Mouse (Mus musculus): Measurements from ENCODE around the gene Fat3. TPM values are rescaled to one million over a fixed set of nuclear protein-coding genes. Genes with fewer than 3 reads are reported as not detected.

The Fat3 gene
- polyA plus RNA-seq, 1 experiment from 2014 or later: 11.7 TPM

DNA sequence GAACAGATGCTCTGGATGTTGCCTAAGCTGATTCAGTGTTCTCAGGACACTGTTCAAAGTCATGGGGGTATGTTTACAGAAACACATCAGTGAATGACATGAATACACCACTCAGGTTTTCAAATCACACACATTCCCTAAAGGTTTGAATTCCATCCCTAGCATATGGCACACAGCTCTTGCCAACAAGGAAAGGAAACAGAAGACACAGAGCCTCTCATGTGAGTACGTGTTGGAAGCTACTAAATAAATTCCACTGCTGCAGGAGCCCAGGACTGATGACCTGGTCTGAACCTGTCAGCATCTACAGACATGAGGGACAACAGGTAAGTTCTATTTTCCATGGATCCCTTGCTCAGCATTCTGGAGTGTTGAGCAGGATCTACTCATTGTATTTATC, 528.9 kb downstream of the Fat3 start:
- 58% methylated on average over 1 of the region's 1 CpGs for WGBS
- ATAC-seq (replicated peaks): no peak
- H3K4me2 ChIP-seq (replicated peaks): no peak overlapping the region
- 0 out of 2 replicates have a peak, but pooled peaks cover 5% of the 10 kb centered on the region for H3K36me3 ChIP-seq
- no peak overlapping the region for H3K27ac ChIP-seq (replicated peaks)
- H3K27me3 ChIP-seq: no peaks in the 10 kb centered on the region
- H3K9ac ChIP-seq (replicated peaks): no peak overlapping the region
- H3K4me3 ChIP-seq: no peak overlapping the region
- no peaks in the 10 kb centered on the region for H3K9me3 ChIP-seq
- H3K4me1 ChIP-seq: peaks cover 5% of the 10 kb centered on the region

DNA sequence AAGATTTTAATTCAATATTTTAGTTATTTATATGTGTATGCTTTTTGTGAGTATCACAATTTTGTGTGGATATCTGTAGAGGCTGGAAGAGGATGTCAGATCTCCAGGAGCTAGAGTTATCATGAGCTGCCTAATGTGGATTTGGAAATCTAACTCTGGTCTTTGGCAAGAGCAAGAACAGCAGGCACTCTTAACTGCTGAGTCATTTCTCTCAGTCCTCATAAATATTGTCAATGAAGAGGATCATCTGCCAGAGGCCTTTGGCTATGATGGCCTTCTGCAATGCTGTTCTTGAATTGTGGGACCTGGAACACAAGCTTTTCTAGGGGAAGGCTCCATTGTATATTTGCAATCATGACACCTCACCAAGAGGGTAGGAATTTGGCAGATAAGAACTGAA, 529.7 kb downstream of the Fat3 start:
- Histone ChIP-seq H3K4me2 (replicated peaks) (no peak overlapping the region), H3K4me3 (no peak overlapping the region), H3K9me3 (no peaks in the 10 kb centered on the region), H3K36me3 (0 out of 2 replicates have a peak, but pooled peaks cover 5% of the 10 kb centered on the region), H3K27me3 (no peaks in the 10 kb centered on the region), H3K9ac (replicated peaks) (no peak overlapping the region), H3K27ac (replicated peaks) (no peak overlapping the region), H3K4me1 (no peaks in the 10 kb centered on the region)
- no peak for ATAC-seq (replicated peaks)

DNA sequence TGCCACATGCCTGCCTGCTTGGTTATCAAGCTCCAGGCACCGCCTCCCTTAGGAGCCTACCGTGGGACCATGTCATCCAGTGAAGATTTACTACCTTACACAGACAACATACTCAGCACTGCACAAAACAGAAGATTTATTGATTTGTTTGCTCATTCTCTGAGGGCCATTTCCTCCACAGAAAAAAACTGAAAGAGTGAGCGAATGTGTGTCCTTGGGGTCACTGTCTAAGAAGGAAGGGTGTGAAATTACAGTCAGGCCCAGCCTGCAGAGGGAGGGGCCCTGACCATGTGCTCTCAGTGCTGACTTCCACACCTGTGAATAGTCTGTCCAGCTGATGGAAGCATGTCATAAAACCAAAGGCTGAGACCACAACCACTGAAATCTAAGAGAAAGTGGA, 536.9 kb downstream of the Fat3 start:
- no peaks in the 10 kb centered on the region for H3K27me3 ChIP-seq
- H3K9me3 ChIP-seq: no peaks in the 10 kb centered on the region
- 0 out of 2 replicates have a peak, but pooled peaks cover 5% of the 10 kb centered on the region for H3K36me3 ChIP-seq
- H3K27ac ChIP-seq (replicated peaks): no peak overlapping the region
- no peaks in the 10 kb centered on the region for H3K4me1 ChIP-seq
- no peak overlapping the region for H3K4me3 ChIP-seq
- WGBS: 93% methylated on average over 3 of the region's 3 CpGs
- H3K4me2 ChIP-seq (replicated peaks): no peak overlapping the region
- no peak overlapping the region for H3K9ac ChIP-seq (replicated peaks)
- no peak for ATAC-seq (replicated peaks)

DNA sequence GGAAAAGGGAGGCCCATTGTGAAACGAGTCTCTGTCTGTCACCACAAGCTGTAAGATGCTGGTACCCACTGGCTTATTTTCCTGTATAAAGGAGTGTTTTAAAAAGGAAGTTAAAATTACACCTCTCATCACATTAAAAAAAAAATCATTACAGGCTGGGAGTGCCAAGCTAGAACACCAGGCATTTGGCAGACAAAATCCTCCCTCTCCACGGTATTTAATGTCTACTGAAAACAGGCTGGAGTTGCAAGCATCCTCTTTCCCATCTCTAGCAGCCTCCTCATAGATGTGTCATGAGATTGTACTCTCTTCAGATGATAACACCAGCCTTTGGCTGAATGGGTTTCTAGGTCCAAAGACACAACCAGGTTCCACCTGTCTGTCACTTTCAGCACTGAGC, 538.2 kb downstream of the Fat3 start:
- WGBS: 75% methylated on average over 2 of the region's 2 CpGs
- H3K4me2 ChIP-seq (replicated peaks): no peak overlapping the region
- no peak overlapping the region for H3K27ac ChIP-seq (replicated peaks)
- no peaks in the 10 kb centered on the region for H3K4me1 ChIP-seq
- H3K4me3 ChIP-seq: no peak overlapping the region
- H3K27me3 ChIP-seq: no peaks in the 10 kb centered on the region
- 0 out of 2 replicates have a peak, but pooled peaks cover under 1% of the 10 kb centered on the region for H3K36me3 ChIP-seq
- H3K9me3 ChIP-seq: no peaks in the 10 kb centered on the region
- no peak for ATAC-seq (replicated peaks)
- no peak overlapping the region for H3K9ac ChIP-seq (replicated peaks)

DNA sequence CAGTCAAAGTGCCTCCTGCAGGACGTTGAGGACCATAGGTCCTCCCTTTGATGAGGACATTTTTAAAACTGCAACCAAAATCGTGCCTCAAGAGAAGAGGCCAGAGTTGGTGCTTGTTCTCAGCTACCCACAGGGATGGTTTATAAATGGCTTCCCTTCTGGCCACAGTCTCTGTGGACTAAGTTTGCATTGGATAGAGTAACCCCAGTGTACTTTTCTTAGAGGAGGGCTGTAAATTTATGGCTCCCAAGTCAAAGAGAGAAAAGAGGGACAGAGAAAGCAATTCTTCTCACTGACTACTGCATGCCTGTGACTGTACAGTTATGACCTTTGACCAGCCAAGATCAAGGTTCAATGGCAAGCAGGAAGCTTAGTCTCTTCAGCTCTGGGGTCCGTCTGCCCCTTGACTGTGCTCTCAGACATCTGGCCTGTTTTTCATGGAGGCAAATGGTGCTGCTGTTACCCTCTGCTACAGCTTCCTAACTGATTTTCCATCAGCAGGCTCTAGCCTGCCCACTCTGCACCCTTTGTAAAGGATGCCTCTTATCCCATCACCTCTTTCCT, 542.8 kb downstream of the Fat3 start:
- H3K4me3 ChIP-seq: no peak overlapping the region
- no peaks in the 10 kb centered on the region for H3K27me3 ChIP-seq
- no peak overlapping the region for H3K9ac ChIP-seq (replicated peaks)
- H3K9me3 ChIP-seq: no peaks in the 10 kb centered on the region
- peaks cover 8% of the 10 kb centered on the region for H3K4me1 ChIP-seq
- no peak overlapping the region for H3K27ac ChIP-seq (replicated peaks)
- ATAC-seq (replicated peaks): no peak
- WGBS: 76% methylated on average over 3 of the region's 3 CpGs
- no peak overlapping the region for H3K4me2 ChIP-seq (replicated peaks)
- no peaks in the 10 kb centered on the region for H3K36me3 ChIP-seq

DNA sequence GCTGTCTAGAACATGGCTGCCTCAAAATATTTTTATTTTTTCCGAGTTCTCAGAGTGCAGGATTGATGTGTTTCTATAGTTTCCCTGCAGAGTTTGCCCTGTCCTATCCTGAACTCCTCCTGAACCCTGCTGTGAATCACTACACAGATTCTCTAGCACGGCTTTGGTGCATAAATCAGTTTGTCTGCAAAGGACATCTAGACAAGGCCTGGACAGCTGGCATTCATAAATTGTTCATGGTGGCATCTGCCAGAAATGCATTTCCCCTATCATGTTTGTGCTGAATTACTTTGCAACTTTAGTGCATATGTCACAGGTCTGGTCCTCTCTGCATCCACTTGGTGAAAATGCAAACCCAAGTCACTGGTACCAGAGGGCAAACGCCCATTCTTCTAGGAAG, 543.3 kb downstream of the Fat3 start:
- Histone ChIP-seq H3K9ac (replicated peaks) (no peak overlapping the region), H3K4me2 (replicated peaks) (no peak overlapping the region), H3K27ac (replicated peaks) (no peak overlapping the region), H3K4me1 (peaks cover 8% of the 10 kb centered on the region), H3K4me3 (no peak overlapping the region), H3K27me3 (no peaks in the 10 kb centered on the region), H3K36me3 (no peaks in the 10 kb centered on the region), H3K9me3 (no peaks in the 10 kb centered on the region)
- ATAC-seq (replicated peaks): no peak
- WGBS: 69% methylated on average over 3 of the region's 3 CpGs

DNA sequence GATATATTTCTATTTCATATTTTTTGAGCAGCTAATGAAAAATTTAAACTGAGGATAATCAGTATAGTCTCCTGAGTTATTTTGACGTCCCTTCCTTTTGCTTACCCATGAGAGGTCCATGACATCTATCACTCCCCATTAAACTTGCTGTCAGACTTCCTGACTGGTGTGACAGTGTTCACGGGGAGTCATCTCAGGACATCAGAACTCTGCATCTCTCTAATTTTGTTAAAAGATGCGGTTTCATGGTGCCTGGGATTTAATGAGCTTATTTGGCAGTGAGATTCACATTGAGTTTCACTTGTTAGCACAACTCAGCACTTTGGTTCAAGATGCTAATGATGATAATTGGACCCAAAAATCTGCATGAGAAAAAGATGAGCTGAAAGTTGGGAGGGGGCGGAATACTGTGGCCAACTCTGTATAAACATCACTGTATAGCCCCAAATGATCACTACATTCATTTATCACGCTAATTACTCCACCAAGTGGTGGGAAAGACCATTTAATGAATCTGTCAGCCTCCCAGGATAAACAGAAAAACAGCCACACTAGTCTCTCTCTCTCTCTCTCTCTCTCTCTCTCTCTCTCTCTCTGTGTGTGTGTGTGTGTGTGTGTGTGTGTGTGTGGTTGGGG, 545.8 kb downstream of the Fat3 start:
- Histone ChIP-seq H3K4me1 (peaks cover 8% of the 10 kb centered on the region), H3K4me2 (replicated peaks) (no peak overlapping the region), H3K9me3 (no peaks in the 10 kb centered on the region), H3K27ac (replicated peaks) (no peak overlapping the region), H3K9ac (replicated peaks) (no peak overlapping the region), H3K36me3 (no peaks in the 10 kb centered on the region), H3K27me3 (no peaks in the 10 kb centered on the region), H3K4me3 (no peak overlapping the region)
- 29% methylated on average over 5 of the region's 5 CpGs for WGBS
- ATAC-seq (replicated peaks): peak; percentile 86

DNA sequence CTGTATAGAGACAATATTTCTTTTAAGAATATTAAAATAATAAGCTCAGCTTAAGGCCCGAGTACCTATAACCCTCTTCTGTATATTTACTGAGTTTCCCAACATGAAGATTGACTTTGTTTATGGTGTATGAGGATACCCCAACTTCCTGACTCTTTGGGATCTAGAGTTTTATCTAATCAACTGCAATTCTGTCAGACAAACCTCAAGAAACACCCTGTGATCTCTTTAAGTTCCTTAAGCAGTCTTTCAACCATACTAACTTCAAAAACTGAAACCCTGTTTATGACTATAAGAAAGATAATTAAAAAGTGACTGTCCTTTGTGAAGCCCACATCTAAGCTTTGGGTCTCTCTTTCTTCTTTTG, 546.8 kb downstream of the Fat3 start:
- WGBS: 68% methylated on average over 1 of the region's 1 CpGs
- Histone ChIP-seq H3K27ac (replicated peaks) (no peak overlapping the region), H3K36me3 (no peaks in the 10 kb centered on the region), H3K4me3 (no peak overlapping the region), H3K9ac (replicated peaks) (no peak overlapping the region), H3K4me1 (peaks cover 8% of the 10 kb centered on the region), H3K9me3 (no peaks in the 10 kb centered on the region), H3K27me3 (no peaks in the 10 kb centered on the region), H3K4me2 (replicated peaks) (no peak overlapping the region)
- ATAC-seq (replicated peaks): no peak

DNA sequence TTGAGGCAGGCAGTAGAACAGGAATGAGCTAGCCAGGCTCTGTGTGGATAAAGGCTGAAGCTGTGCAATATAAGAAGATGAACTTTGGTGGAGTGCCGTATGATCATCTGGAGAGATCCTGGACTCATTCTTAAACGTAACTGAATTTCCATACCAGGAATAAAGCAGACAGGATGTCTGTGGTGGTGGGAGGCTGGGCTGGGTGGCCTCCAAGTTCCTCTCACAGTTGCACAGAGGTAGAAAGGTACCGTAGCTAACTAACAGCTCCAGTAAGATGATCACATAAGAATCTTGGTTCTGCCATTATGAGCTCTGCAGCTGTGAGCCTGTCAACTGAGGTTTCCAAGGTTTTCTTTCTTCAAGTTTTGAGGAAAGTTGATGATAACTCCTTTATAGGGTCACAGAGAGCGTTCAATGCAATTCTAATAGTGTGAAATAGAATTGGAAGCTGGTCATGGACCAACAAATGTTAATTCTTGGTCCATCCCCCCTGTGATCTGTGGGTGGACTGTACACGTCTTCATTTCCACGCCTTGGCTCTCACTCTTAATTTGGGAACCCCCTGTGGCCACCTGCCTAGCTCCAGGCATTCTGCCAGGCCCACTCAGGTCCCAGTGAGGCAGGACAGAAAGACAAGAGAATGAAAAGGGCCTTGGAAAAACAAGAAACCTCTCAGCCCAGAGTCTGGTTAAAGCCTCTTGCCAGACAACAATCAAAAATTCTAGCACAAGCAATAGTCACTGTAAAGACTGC, 547.3 kb downstream of the Fat3 start:
- ATAC-seq (replicated peaks): no peak
- Histone ChIP-seq H3K36me3 (no peaks in the 10 kb centered on the region), H3K9ac (replicated peaks) (no peak overlapping the region), H3K4me3 (no peak overlapping the region), H3K4me1 (peaks cover 8% of the 10 kb centered on the region), H3K4me2 (replicated peaks) (no peak overlapping the region), H3K27ac (replicated peaks) (no peak overlapping the region), H3K27me3 (no peaks in the 10 kb centered on the region), H3K9me3 (no peaks in the 10 kb centered on the region)
- WGBS: 63% methylated on average over 6 of the region's 6 CpGs

DNA sequence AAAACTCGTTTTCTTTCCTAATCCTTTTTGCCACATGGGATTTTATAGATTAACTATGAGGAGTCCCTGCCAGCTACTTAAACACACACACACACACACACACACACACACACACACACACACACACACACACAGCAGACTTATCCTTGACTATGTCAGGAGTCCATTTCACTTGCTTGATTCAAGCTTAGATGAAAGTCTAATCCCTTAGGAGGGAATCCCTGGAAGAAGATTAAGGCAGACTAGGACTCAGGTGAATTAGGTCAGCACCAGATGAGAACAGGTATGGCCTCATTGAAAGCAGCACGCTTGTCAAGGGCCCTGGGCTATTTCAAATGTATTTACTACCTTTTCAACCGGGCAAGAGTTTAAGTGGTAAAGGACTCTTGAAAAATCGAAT, 553.0 kb downstream of the Fat3 start:
- 81% methylated on average over 4 of the region's 4 CpGs for WGBS
- Histone ChIP-seq H3K4me3 (no peak overlapping the region), H3K4me2 (replicated peaks) (no peak overlapping the region), H3K27me3 (no peaks in the 10 kb centered on the region), H3K4me1 (no peaks in the 10 kb centered on the region), H3K27ac (replicated peaks) (no peak overlapping the region), H3K9ac (replicated peaks) (no peak overlapping the region), H3K36me3 (no peaks in the 10 kb centered on the region), H3K9me3 (no peaks in the 10 kb centered on the region)
- no peak for ATAC-seq (replicated peaks)

DNA sequence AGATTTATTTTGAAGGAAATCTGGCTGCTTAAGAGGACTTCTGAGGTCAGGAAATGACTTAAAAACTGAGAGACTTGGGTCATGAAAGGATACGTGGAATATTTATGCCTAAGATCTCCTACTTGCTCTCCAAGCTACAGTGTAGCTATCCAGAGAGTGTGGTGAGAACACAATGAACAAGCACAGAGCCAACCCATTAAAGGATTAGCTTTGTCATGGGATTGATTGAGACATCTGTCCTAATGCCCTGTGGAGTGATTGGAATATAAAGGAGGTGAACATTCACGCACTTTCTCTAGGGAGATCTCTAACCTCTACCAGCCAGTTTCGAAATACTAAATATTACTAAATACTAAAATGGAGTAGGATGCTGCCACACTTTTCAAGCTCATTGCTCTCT, 556.9 kb downstream of the Fat3 start:
- H3K27ac ChIP-seq (replicated peaks): no peak overlapping the region
- no peaks in the 10 kb centered on the region for H3K4me1 ChIP-seq
- 44% methylated on average over 3 of the region's 3 CpGs for WGBS
- no peak overlapping the region for H3K4me3 ChIP-seq
- no peak for ATAC-seq (replicated peaks)
- H3K36me3 ChIP-seq: no peaks in the 10 kb centered on the region
- no peaks in the 10 kb centered on the region for H3K27me3 ChIP-seq
- no peak overlapping the region for H3K9ac ChIP-seq (replicated peaks)
- no peak overlapping the region for H3K4me2 ChIP-seq (replicated peaks)
- no peaks in the 10 kb centered on the region for H3K9me3 ChIP-seq

DNA sequence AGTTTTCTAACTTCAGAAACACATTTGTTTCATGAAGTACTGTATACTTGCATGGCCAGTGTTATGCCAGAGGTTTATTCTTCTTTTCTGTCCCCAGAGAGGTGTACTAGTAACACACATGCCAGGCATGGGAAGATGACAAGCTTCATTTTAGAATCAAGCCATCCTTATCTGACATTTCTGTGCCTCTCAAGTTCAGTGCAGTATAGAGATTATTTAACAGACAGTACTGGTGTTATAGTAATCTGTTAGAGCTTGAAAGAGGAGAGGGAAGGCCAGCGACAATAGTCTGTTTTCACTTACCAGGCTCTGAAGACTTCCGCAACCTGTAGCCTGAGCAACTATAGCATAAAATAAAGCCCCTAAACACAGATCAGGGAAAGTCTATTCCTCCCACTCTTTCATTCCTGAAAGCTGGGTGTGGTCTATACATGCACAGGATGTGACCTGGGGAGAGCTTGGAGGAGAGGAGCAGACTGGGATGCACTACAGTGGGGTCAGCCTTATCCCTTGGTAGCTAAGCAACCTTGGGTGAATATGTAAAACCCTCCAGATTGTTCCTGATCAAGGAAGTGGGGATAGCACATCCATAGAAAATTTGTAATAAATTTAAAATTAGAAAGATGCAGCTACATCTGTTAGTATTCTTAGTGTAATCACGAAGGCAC, 557.5 kb downstream of the Fat3 start:
- H3K27me3 ChIP-seq: no peaks in the 10 kb centered on the region
- ATAC-seq (replicated peaks): no peak
- H3K4me1 ChIP-seq: no peaks in the 10 kb centered on the region
- no peak overlapping the region for H3K27ac ChIP-seq (replicated peaks)
- H3K4me2 ChIP-seq (replicated peaks): no peak overlapping the region
- no peak overlapping the region for H3K4me3 ChIP-seq
- H3K9me3 ChIP-seq: no peaks in the 10 kb centered on the region
- H3K9ac ChIP-seq (replicated peaks): no peak overlapping the region
- 82% methylated on average over 3 of the region's 3 CpGs for WGBS
- H3K36me3 ChIP-seq: no peaks in the 10 kb centered on the region

All from forebrain, embryonic 15.5 days (tissue).